Mouse (Mus musculus) bone marrow, adult 2 months (tissue): ENCODE measurements at regions not wholly inside any gene's neighbourhood (a gene's known extent, or its start where the extent isn't known, plus 50 kb on each side); places are given as distances from the start of the nearest gene placed in this dataset.

Experiments
- H3K27ac ChIP-seq: fragments of 200-500 bp; 2 replicates; pipeline ENCODE4 v1.5.1; 2012; ENCODE audit warnings: low read depth, mild to moderate bottlenecking, control low read depth, inconsistent platforms, low read length; ENCODE audit not compliant: control insufficient read depth, poor library complexity, insufficient read depth
- H3K4me1 ChIP-seq: fragments of 200-500 bp; 2 replicates; pipeline ENCODE4 v1.6.1; 2011; ENCODE audit warnings: low read length; ENCODE audit not compliant: control insufficient read depth, insufficient read depth
- H3K4me3 ChIP-seq: fragments of 200-500 bp; replicated peaks from 2 replicates; pipeline ENCODE3; 2011; ENCODE audit warnings: mild to moderate bottlenecking, low read depth, low read length, control low read depth; ENCODE audit not compliant: control insufficient read depth
- CTCF ChIP-seq: fragments of 200-500 bp; IDR thresholded peaks from 2 replicates; pipeline ENCODE4 v1.5.1; 2011; ENCODE audit warnings: low read length, control low read depth; ENCODE audit not compliant: control insufficient read depth, insufficient read depth
- POLR2A ChIP-seq: fragments of 200-500 bp; IDR thresholded peaks from 2 replicates; pipeline ENCODE4 v1.6.1; 2011; ENCODE audit warnings: low read depth, mild to moderate bottlenecking, control low read depth, low read length, borderline replicate concordance; ENCODE audit not compliant: control insufficient read depth
- WGBS: fragments of 180-500 bp; shearing (Covaris S2); methylation state at CpG from one replicate; pipeline ENCODE4 v1.1.7; 2018; 5-methylcytosine and 5-hydroxymethylcytosine counted together

DNA sequence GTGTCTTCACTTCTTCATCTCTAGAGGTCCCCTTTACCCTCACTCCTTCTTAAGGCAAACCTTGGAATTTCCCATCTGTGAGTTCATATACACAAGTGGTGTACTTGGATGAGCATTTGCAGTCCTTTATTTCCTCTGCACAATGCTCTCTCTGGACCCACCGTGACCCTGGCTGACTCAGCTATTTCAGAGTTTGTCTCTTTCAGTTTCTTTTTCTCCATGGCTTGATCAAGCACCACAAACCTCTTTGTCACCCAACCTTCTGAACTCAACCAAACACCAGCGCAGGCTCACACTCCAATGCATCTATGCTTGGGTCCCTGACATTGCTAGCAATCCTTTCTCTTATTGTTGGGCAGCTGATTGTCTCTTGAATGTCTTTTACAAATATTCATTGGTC lies 118.0 kb upstream of the Runx1 start:
- Histone ChIP-seq H3K4me1 (no peaks in the 10 kb centered on the region; the same call in 1 of the 2 replicates), H3K27ac (no peak overlapping the region), H3K4me3 (no peak overlapping the region)
- TF ChIP-seq POLR2A (no peak), CTCF (no peak)
- WGBS, result 12% methylated on average over 2 of the region's 2 CpGs

DNA sequence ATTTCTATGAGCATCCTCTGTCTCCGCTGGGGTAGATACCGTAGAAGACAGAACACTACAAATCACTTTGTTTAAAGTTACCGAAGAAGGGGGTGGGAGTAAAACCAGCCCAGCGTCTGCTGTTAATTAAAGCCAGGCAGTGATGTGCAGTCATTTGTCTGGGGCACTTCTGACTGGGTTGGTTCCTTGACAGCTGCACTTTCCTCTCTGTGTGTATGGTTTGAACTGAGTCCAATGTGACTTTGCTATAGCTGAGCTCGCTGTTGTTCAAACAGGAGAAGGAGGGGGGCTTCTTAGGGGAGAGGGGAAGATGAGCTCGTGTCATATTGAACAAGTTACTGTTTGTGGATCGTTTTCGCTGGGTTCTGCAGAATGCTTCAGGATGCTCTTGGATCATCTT lies 113.7 kb upstream of the Runx1 start:
- 65% methylated on average over 8 of the region's 8 CpGs for WGBS
- no peak for TF ChIP-seq POLR2A
- no peak for TF ChIP-seq CTCF

DNA sequence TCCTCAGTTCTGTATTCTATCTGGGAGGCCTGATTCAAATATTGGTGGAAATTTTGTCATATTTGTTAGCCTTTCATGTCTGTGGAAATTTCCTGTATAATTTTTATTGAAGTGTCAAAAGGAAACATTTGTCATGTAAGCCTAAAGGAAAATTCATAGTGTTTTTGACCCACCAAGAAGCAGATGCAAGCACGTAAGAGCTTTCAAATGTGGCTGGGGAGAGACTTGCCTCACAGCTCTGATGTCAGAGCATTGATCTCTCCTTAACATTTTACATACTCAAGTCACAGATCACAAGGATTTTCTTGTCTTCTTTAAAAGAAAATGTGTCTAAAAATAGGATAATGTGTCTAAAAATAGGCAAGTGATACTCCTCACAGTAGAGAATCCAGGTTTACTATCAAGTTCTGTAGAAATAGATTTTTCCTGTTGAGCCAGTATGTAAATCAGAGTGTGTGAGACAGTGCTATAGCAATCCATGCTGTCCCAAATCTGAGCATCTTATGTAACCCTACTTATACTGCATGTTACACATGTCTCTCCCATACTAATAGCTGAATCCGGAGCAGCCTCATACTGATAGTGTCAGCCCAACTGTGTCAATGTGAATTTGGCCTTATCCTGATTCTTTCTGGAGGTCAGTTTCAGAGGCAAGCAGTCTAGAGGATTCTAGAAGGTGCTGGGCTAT lies 110.0 kb upstream of the Runx1 start:
- TF ChIP-seq CTCF, result no peak
- TF ChIP-seq POLR2A, result no peak
- Histone ChIP-seq H3K4me1 (no peaks in the 10 kb centered on the region; the same call in 1 of the 2 replicates), H3K4me3 (no peak overlapping the region), H3K27ac (no peak overlapping the region)
- whole genome bisulfite sequencing, result 78% methylated on average over 2 of the region's 2 CpGs

More for the DNA sequence above, 113.7 kb upstream of the Runx1 start:
- Histone ChIP-seq H3K27ac (no peak overlapping the region), H3K4me3 (no peak overlapping the region), H3K4me1 (no peaks in the 10 kb centered on the region)

DNA sequence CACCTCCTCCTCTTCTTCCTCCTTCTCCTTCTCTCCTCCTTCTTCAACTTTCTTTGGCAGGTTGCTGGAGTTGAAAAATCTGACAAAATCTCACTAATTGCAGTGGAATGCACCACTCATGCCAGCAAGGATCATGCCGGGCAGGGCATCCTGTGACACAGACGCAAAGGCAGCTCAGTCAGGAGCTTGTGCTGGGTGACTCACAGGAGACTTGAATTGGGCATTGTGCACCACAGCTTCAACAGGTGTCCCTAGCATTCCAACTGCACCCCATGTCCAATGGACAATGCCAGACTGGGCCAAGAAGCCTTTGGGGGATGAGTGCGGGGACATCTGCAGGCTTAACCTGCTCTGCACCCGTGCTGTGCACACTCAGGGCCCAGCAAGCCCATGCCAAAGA lies 104.2 kb upstream of the Runx1 start:
- Histone ChIP-seq H3K4me1 (no peaks in the 10 kb centered on the region; the same call in 1 of the 2 replicates), H3K4me3 (no peak overlapping the region), H3K27ac (no peak overlapping the region)
- 82% methylated on average over 4 of the region's 4 CpGs for WGBS
- no peak for TF ChIP-seq POLR2A
- TF ChIP-seq CTCF, result no peak

DNA sequence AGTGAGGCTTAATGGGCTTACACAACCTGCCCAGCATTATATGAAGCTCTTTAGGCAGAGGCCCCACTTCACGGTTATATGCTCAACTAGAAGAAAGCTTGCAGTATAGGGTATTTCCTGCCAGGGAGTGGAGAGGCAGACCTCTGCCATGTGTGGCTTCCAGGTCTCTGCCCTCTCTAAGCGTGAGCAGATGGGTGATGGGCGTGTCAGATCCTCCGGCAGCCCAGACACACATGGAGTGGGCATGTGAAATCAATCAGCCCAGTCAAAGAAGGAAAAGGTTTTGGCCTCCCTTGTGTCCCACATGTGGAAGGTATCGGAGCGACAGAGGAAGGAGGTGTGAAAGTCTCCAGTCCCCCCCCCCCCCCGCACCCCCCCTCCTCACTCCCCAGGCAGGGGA lies 102.3 kb upstream of the Runx1 start:
- TF ChIP-seq CTCF (no peak), POLR2A (no peak)

DNA sequence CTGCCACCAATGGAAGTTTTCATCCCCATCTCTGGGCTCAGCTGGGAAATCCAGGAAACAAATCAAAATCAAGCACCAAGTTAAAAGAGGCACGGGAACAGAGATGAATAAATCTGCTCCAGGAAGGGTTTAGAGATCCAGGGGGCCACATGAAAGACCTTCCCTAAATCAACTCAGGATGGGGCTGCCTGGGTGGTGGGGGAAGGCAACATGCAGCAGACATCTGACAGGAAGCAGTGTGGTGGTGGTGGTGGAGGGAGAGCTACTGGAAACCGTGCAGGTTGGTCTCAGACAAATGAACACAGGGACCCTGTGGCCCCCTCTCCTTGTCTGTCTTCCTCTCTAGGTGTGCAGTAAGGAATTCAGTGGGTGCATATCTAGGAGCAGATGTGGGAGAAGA lies 101.7 kb upstream of the Runx1 start:
- TF ChIP-seq CTCF, result no peak
- no peak for TF ChIP-seq POLR2A
- 2% methylated on average over 2 of the region's 2 CpGs for WGBS
- H3K4me3 ChIP-seq, result no peak overlapping the region
- H3K4me1 ChIP-seq, result no peaks in the 10 kb centered on the region
- H3K27ac ChIP-seq, result no peak overlapping the region

More for the DNA sequence above, 102.3 kb upstream of the Runx1 start:
- H3K4me1 ChIP-seq, result no peaks in the 10 kb centered on the region; the same call in 1 of the 2 replicates
- WGBS, result 17% methylated on average over 6 of the region's 7 CpGs
- H3K27ac ChIP-seq, result no peak overlapping the region
- no peak overlapping the region for H3K4me3 ChIP-seq

DNA sequence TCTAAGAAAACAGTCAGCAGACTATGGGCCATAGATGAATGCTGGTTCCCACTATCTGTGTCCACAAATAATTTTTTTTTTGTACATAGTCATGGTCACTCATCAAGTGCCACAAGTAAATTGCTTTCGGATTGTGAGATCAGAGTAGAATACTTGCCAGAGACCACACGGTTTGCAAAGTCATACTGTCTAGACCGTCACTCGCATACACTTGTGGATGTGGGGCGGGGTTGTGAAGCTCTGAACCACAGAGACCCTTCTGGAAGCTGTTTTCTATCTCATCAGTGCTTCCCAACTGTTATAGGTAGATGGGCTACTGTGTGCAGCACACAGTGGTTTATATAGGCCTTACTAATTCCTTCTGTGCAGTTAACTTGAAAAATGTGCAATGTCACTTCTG lies 100.9 kb upstream of the Runx1 start:
- WGBS, result 21% methylated on average over 5 of the region's 5 CpGs
- no peak overlapping the region for H3K27ac ChIP-seq
- H3K4me3 ChIP-seq, result no peak overlapping the region
- TF ChIP-seq CTCF (no peak), POLR2A (no peak)
- no peaks in the 10 kb centered on the region for H3K4me1 ChIP-seq

DNA sequence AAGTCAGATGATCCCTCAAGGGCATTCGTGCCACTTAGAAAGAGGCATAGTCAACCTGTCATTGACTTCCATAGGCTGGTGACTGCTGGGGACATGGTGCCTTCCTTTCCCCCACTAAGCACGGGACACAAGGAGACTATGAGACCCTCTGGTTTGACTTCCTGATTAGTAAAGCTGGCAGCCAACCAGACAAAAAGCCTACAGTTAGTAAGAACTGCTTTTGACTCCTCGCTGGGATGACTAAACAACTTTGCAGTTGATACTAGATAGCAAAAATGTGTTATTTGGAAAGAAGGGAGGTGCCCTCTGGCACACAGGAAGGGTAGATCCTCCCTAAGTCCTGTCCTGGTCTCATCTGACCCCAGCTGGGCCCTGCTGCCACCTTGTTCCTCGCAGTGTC lies 95.0 kb upstream of the Runx1 start:
- no peak for TF ChIP-seq CTCF
- no peak for TF ChIP-seq POLR2A
- WGBS, result 35% methylated on average over 4 of the region's 4 CpGs
- Histone ChIP-seq H3K4me3 (no peak overlapping the region), H3K27ac (no peak overlapping the region), H3K4me1 (no peaks in the 10 kb centered on the region; the same call in none of the 2 replicates)

DNA sequence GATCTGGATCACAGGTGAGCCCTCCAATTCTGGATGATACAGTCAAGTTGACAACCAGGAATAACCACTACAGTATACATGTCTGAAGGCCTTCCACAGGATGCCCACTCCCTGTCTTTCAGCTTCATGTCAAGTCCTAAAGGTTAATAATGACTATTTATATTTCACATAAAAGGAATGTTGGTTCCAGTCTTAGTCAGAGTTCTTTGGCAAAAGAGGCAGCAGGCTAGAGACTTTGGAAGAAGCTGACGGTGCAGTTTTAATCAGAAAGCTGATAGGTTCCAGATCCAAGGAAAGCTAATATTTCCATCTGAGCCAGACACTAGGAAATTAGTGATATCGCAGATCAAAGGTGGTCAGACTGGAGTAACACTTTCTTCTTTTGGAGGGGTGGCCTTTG lies 91.4 kb upstream of the Runx1 start:
- WGBS, result 81% methylated on average over 2 of the region's 2 CpGs
- Histone ChIP-seq H3K4me3 (no peak overlapping the region), H3K27ac (no peak overlapping the region), H3K4me1 (no peaks in the 10 kb centered on the region; the same call in none of the 2 replicates)
- TF ChIP-seq POLR2A (no peak), CTCF (no peak)

DNA sequence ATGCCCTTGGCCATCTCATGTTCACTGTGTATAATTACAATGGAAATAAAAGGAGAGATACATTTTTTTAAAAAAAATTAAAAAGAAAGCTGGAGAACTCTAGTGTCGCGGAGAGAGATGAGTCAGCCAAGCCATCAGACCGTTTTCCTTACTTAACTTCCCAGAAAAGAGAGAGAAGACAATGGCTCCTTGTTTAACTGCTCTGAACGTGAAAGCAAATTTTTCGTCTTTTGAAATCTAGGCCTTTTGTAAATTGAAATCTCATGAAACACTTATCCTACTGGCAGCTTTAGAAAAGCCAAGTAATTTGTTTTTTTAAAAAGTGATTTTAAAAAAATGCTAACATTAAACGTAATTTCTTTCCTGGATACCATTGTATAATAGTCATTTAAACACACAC lies 89.7 kb upstream of the Runx1 start:
- TF ChIP-seq POLR2A (no peak), CTCF (no peak)
- WGBS, result 72% methylated on average over 6 of the region's 6 CpGs
- no peaks in the 10 kb centered on the region; the same call in 1 of the 2 replicates for H3K4me1 ChIP-seq
- H3K27ac ChIP-seq, result no peak overlapping the region
- H3K4me3 ChIP-seq, result no peak overlapping the region
